Comparison of ENCODE assay signal across 10 mouse cellular contexts in the genomic region with DNA sequence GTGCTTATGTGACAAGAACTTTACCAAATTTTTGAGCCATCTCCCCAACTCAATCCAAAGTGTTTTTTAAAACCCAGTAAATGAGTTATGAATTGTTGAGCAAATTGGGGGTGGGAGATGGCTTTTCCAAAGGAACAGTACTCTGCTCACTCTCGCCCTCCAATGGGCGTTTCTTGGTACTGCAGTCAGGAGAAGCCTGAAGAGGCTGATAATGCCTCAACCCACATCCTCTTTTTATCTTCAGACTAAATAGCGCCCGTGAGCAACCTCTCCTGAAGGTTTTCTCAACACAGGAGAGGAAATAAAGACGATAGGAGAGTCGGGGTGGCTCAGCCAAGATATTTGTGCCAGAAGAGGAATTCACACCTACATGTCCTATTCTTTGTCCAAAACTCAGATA. TPM values are rescaled to one million over a fixed set of nuclear protein-coding genes. Genes with fewer than 3 reads are reported as not detected.
DNase-seq lines count a peak whose midpoint lies in the region; ATAC-seq and TF ChIP-seq lines count a peak whose summit lies in the region.
"Had no signal": no experiment of that assay in that cellular context is flagged by ENCODE, and none has a peak within 500 bp of the region (broad histone marks: within the 10 kb centered on the region; RNA-seq: fewer than 3 reads in every experiment).

No protein-coding gene starts in this region.

- no peak overlapping the region for H3K4me2 ChIP-seq in intestine, postnatal 0 days (replicated peaks; ENCODE audit: low read depth)
- H3K4me2 ChIP-seq in intestine, embryonic 15.5 days (replicated peaks), result no peak overlapping the region
- H3K4me2 ChIP-seq in kidney, embryonic 14.5 days (replicated peaks; ENCODE audit: low read depth, low read length), result no peak overlapping the region
- H3K4me2 ChIP-seq: embryonic facial prominence, embryonic 13.5 days; limb, embryonic 12.5 days had no signal

- intact Hi-C loops in heart, postnatal 36 days (cut with DNase I), result no loop called here

- peak; percentile 37 for DNase-seq in A20 (ENCODE audit: low read depth, low spot score)
- DNase-seq in G1E (ENCODE audit: low spot score), result peak; percentile 23
- peak; percentile 23 to 58 for DNase-seq in heart, postnatal 36 days
- no peak for DNase-seq in T-cell, adult 2 months (ENCODE audit: low spot score)

- H3K4me3 ChIP-seq in intestine, postnatal 0 days (ENCODE audit: low read depth, low read length), result no peak overlapping the region
- no peak overlapping the region for H3K4me3 ChIP-seq in intestine, embryonic 15.5 days (replicated peaks)
- H3K4me3 ChIP-seq in G1E (ENCODE audit: low read depth, low read length), result no peak overlapping the region
- H3K4me3 ChIP-seq in small intestine, adult 2 months (ENCODE audit: low read depth, low read length), result no peak overlapping the region
- H3K4me3 ChIP-seq in kidney, embryonic 14.5 days (ENCODE audit: low read length), result no peak overlapping the region
- H3K4me3 ChIP-seq: embryonic facial prominence, embryonic 13.5 days; limb, embryonic 12.5 days had no signal

- H3K36me3 ChIP-seq in intestine, postnatal 0 days (ENCODE audit: control insufficient read depth, insufficient read depth), result no peaks in the 10 kb centered on the region
- H3K36me3 ChIP-seq in intestine, embryonic 15.5 days, result no peaks in the 10 kb centered on the region
- H3K36me3 ChIP-seq in G1E (replicated peaks), result no peaks in the 10 kb centered on the region
- no peaks in the 10 kb centered on the region for H3K36me3 ChIP-seq in small intestine, adult 2 months (ENCODE audit: control insufficient read depth, insufficient read depth, low read length)
- no peaks in the 10 kb centered on the region for H3K36me3 ChIP-seq in kidney, embryonic 14.5 days (ENCODE audit: control insufficient read depth, insufficient read depth, low read length)
- H3K36me3 ChIP-seq: embryonic facial prominence, embryonic 13.5 days; limb, embryonic 12.5 days had no signal

- TF ChIP-seq CTCF in intestine, postnatal 0 days (IDR thresholded peaks at IDR 0.05; ENCODE audit: low read depth), result peak; percentile 71
- peak; percentile 68 for TF ChIP-seq CTCF in G1E (IDR thresholded peaks at IDR 0.05; ENCODE audit: low read depth, low read length)
- TF ChIP-seq CTCF in small intestine, adult 2 months (IDR thresholded peaks at IDR 0.05; ENCODE audit: extremely low read depth, insufficient read length, insufficient replicate concordance, low read depth, low read length), result peak; percentile 18; the same call in 1 of the 2 replicates

- WGBS in intestine, postnatal 0 days, result 22% methylated on average over 6 of the region's 6 CpGs
- 29% methylated on average over 6 of the region's 6 CpGs for WGBS in intestine, embryonic 15.5 days
- WGBS in small intestine, adult 2 months, result 13% methylated on average over 6 of the region's 6 CpGs
- 32% methylated on average over 6 of the region's 6 CpGs for WGBS in kidney, embryonic 14.5 days

- no peak overlapping the region for H3K27ac ChIP-seq in intestine, postnatal 0 days (ENCODE audit: low read depth, low read length)
- no peak overlapping the region for H3K27ac ChIP-seq in intestine, embryonic 15.5 days
- no peak overlapping the region for H3K27ac ChIP-seq in small intestine, adult 2 months (ENCODE audit: insufficient read depth, low read depth, low read length)
- no peak overlapping the region for H3K27ac ChIP-seq in kidney, embryonic 14.5 days (ENCODE audit: low read depth, low read length)
- H3K27ac ChIP-seq: embryonic facial prominence, embryonic 13.5 days; limb, embryonic 12.5 days had no signal

- no peaks in the 10 kb centered on the region for H3K4me1 ChIP-seq in intestine, postnatal 0 days (replicated peaks; ENCODE audit: control insufficient read depth, insufficient read depth, low read length)
- H3K4me1 ChIP-seq in intestine, embryonic 15.5 days (replicated peaks), result no peaks in the 10 kb centered on the region
- peaks cover 17% of the 10 kb centered on the region for H3K4me1 ChIP-seq in G1E (ENCODE audit: insufficient read depth, low read depth, low read length)
- H3K4me1 ChIP-seq in small intestine, adult 2 months (ENCODE audit: control insufficient read depth, insufficient read depth, insufficient read length, low read length), result no peaks in the 10 kb centered on the region
- H3K4me1 ChIP-seq in kidney, embryonic 14.5 days (ENCODE audit: control insufficient read depth, insufficient read depth, low read length), result no peaks in the 10 kb centered on the region
- H3K4me1 ChIP-seq: limb, embryonic 12.5 days had no signal

- H3K9me3 ChIP-seq in intestine, postnatal 0 days (ENCODE audit: control insufficient read depth), result no peaks in the 10 kb centered on the region
- H3K9me3 ChIP-seq in intestine, embryonic 15.5 days, result no peaks in the 10 kb centered on the region
- no peaks in the 10 kb centered on the region for H3K9me3 ChIP-seq in G1E (replicated peaks)
- no peaks in the 10 kb centered on the region for H3K9me3 ChIP-seq in kidney, embryonic 14.5 days (ENCODE audit: control insufficient read depth, low read length)
- H3K9me3 ChIP-seq: embryonic facial prominence, embryonic 13.5 days; limb, embryonic 12.5 days had no signal

- no peaks in the 10 kb centered on the region for H3K27me3 ChIP-seq in intestine, postnatal 0 days (replicated peaks; ENCODE audit: control insufficient read depth, insufficient read depth, low read length)
- no peaks in the 10 kb centered on the region for H3K27me3 ChIP-seq in intestine, embryonic 15.5 days (replicated peaks)
- no peaks in the 10 kb centered on the region for H3K27me3 ChIP-seq in G1E (ENCODE audit: insufficient read depth, low read length)
- no peaks in the 10 kb centered on the region for H3K27me3 ChIP-seq in small intestine, adult 2 months (ENCODE audit: control insufficient read depth, insufficient read depth, low read length)
- 0 out of 2 replicates have a peak, but pooled peaks cover 2% of the 10 kb centered on the region for H3K27me3 ChIP-seq in kidney, embryonic 14.5 days (ENCODE audit: control insufficient read depth, insufficient read depth, low read length)
- H3K27me3 ChIP-seq: limb, embryonic 12.5 days had no signal

- ATAC-seq in intestine, postnatal 0 days, result no peak
- no peak for ATAC-seq in intestine, embryonic 15.5 days
- peak; percentile 57 for ATAC-seq in G1E (ENCODE audit: extremely low read depth, insufficient number of reproducible peaks, low FRiP score, poor library complexity, severe bottlenecking)
- ATAC-seq in kidney, embryonic 14.5 days (ENCODE audit: low FRiP score, low TSS enrichment), result no peak

- no peak for TF ChIP-seq POLR2A in small intestine, adult 2 months (IDR thresholded peaks at IDR 0.05; ENCODE audit: low read depth, low read length)

- no peak overlapping the region for H3K9ac ChIP-seq in intestine, postnatal 0 days (ENCODE audit: low read depth, low read length)
- H3K9ac ChIP-seq in intestine, embryonic 15.5 days, result no peak overlapping the region
- H3K9ac ChIP-seq in kidney, embryonic 14.5 days (ENCODE audit: low read depth, low read length), result no peak overlapping the region
- H3K9ac ChIP-seq: embryonic facial prominence, embryonic 13.5 days; limb, embryonic 12.5 days had no signal

RNA-seq across cellular contexts. Expression of a gene that starts 19.7 kb away (rescaled TPM):
- 23.9 and 25.4 TPM in 2 replicates for polyA plus RNA-seq in intestine, postnatal 0 days (2015; fragmentation: Nextera tagmentation; extraction: Ambion mirVana)
- 9.8 and 12.3 TPM in 2 replicates for polyA plus RNA-seq in intestine, embryonic 15.5 days (2015; fragmentation: Nextera tagmentation; extraction: Ambion mirVana)
- 0.97 and 2.3 TPM in 2 replicates for total RNA-seq in G1E (2014; fragmentation: Nextera tagmentation)
- total RNA-seq in G1E (2017), result 2.4 and 4.3 TPM in 2 replicates
- polyA plus RNA-seq in G1E (2012), result 0.61 and 0.77 TPM in 2 replicates
- total RNA-seq in heart, postnatal 36 days (2021), result 1 to 10 TPM; 8.6 to 9.6 TPM
- 1.7 and 3.0 TPM in 2 replicates for polyA plus RNA-seq in small intestine, adult 2 months (2012; rRNA removed)
- 9.1 and 9.8 TPM in 2 replicates for polyA plus RNA-seq in kidney, embryonic 14.5 days (2014; fragmentation: Nextera tagmentation; extraction: Ambion mirVana)

Comparison
In these comparisons a context has a peak if more than half of its experiments do, and no peak if none do; other contexts are left out.
1. CTCF ChIP-seq: peak in every context shown above with its lines; median percentile 71 in intestine, postnatal 0 days; 68 in G1E; 18 in small intestine, adult 2 months.